Mouse (Mus musculus) splenic B cell, adult 2 months (primary cell): ENCODE data around the gene Abhd11.
"Not testable (repeated sequence)": the region's sequence is repeated elsewhere in the genome, so short reads cannot be mapped to it uniquely, and the experiment has no call there.

Experiments used
- DNase-seq: peaks from one replicate; pipeline ENCODE4 v3.0.0-alpha.2; 2011; ENCODE audit warnings: low read depth, low spot score
- H3K27me3 ChIP-seq: 2 replicates; pipeline ENCODE4 v1.6.1; 2012; ENCODE audit warnings: mild to moderate bottlenecking, low read length, moderate library complexity, mixed read lengths; ENCODE audit not compliant: control insufficient read depth, poor library complexity, insufficient read depth, severe bottlenecking
- H3K36me3 ChIP-seq: 2 replicates; pipeline ENCODE4 v1.6.1; 2012; ENCODE audit warnings: mild to moderate bottlenecking, low read length, moderate library complexity, mixed read lengths; ENCODE audit not compliant: control insufficient read depth, poor library complexity, insufficient read depth, severe bottlenecking

Abhd11 gene

GRCm38 (mm10) chr5:135029007-135029854, 20.3 kb downstream of the Abhd11 start:
- no peaks in the 10 kb centered on the region for H3K36me3 ChIP-seq
- DNase-seq: no peak
- H3K27me3 ChIP-seq: no peaks in the 10 kb centered on the region

GRCm38 (mm10) chr5:135032581-135032980, 23.6 kb downstream of the Abhd11 start:
- H3K36me3 ChIP-seq: no peaks in the 10 kb centered on the region
- H3K27me3 ChIP-seq: no peaks in the 10 kb centered on the region
- no peak for DNase-seq

DNA sequence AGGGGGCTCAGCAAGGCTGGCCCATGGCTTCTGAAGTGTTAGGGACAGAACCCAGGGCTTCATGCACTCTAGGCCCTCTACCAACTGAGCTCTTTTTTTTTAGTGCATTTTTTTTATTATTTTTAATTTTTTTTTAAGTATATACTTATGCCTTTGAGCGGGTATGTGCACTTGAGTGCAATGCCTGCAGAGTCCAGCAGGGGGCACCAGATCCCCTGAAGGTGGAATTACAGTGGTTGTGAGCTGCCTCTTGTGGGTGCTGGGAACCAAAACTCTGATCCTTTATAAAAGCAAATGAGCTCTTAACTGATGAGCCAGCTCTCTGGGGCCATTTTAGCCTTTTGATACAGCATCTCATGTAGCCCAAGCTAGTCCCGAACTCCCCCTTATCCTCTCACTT, 25.6 kb downstream of the Abhd11 start:
- DNase-seq: peak; percentile 25
- Histone ChIP-seq H3K36me3 (no peaks in the 10 kb centered on the region), H3K27me3 (no peaks in the 10 kb centered on the region)

DNA sequence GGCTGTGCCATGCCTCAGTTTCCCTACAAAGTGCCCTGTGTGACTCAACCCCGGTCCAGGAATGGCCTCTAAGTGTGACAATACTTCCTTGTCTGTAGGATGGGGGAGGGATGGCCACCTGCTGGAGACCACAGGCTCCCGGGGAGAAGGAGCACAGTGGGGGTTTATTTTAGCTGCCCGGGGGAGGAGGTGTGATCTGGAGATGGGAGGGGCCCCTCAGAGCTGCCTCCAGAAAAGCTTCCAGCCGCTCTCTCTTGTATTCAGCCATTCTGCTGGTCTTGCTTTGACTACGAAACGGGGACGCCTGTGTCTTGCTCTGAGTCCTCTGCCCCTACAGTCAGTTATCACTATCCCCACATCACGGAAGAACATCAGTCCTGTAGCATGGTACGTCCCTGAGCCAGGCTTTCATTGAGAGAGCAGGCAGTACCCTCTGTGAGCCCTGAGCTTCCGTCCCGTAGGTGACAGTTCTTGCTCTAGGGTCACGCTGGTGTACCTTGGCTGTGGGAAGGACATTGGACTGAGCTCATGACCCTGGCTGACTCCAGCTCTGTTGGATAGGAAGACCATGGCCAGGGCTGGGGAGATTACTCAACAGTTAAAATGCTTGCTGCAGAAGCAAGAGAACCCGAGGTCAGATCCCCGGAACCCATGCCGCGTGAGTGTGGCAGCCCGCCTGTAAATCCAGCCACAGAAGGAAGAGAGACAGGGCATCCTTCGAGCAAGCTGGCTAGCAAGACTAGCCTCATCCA, 26.8 kb downstream of the Abhd11 start:
- no peaks in the 10 kb centered on the region for H3K27me3 ChIP-seq
- DNase-seq: no peak
- no peaks in the 10 kb centered on the region for H3K36me3 ChIP-seq

DNA sequence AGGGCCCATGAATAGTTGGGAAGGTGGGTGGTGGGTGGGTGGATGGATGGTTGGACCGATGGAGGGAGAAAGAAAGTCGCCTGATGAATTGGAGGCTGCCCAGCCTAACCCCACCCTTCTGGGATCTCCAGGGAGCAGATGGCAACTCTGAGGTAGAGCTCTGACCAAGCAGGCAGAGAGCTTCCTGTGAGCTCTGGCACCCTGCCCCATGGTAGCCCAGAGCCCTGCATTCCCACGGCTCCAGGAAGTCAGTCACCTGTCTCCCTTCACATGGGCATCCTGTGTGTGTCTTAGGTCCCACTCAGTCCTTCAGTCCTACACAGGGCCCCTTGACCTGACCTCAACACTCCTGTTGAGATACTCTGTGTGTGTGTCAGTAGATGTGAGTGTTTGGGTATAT, 29.0 kb downstream of the Abhd11 start:
- no peak for DNase-seq
- Histone ChIP-seq H3K36me3 (no peaks in the 10 kb centered on the region), H3K27me3 (no peaks in the 10 kb centered on the region)

DNA sequence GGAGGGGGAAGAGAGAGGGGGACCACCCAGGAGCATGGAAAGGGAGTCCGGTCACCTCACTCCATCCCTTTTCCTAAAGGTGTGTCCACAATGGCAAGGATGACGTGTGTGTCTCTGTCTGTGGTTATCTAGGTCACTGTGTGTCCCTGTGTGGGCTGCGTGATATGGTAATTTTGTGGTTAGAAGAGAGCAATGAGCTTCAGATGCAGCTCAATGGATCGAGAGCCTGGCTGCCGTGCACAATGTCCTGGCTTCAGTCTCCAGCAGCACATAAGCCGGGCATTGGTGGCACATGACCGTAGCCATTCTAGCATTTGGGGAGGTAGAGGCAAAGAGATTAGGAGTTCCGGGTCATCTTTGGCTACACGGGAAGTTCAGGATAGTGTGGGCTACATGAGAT, 30.6 kb downstream of the Abhd11 start:
- Histone ChIP-seq H3K36me3 (no peaks in the 10 kb centered on the region), H3K27me3 (no peaks in the 10 kb centered on the region)
- DNase-seq: no peak

DNA sequence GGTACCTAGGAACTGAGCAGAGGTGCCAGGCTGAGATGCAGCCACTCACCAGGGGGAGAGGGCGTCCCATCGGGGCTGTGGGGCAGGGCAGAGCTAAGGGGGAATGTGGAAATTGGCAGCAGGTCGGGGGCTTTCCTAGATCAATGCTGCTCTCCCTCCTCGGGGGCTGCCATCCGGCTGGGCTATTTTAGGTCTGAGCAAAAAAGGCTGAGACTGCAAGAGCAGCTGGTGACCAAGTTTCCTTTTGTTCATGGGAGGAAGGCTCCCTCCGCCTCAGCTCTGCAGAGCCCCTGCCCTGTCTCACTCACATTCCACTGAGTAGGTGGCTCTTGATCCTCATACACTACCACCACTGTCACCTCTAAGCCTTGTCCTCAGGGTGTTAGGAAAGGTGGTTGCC, 31.1 kb downstream of the Abhd11 start:
- H3K36me3 ChIP-seq: no peaks in the 10 kb centered on the region
- no peaks in the 10 kb centered on the region for H3K27me3 ChIP-seq
- DNase-seq: no peak

- no peaks in the 10 kb centered on the region for H3K36me3 ChIP-seq
- no peak for DNase-seq
- no peaks in the 10 kb centered on the region for H3K27me3 ChIP-seq
Observed at GRCm38 (mm10) chr5:135040777-135041176, 31.8 kb downstream of the Abhd11 start.

- no peaks in the 10 kb centered on the region for H3K27me3 ChIP-seq
Observed at GRCm38 (mm10) chr5:135042105-135042788, 33.3 kb downstream of the Abhd11 start.

DNA sequence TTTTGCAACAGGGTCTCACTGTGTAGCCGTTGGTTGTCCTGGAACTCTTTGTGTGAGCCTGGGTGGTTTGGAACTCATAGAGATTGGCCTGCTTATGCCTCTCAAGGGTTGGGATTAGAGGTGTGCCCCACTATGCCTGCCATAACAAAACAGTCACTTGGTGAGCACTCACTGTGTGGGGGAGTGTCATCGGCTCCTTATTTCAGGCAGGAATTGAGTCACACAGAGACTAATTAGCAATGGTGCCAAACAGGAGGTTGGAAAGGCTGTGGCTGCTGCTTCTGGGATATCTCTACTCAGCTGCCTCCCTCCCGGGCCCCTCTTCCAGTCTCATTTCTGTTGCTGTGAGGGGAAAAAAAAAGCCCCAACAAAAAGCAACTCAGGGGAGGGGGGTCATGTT, 35.6 kb downstream of the Abhd11 start:
- H3K36me3 ChIP-seq: no peaks in the 10 kb centered on the region
- H3K27me3 ChIP-seq: no peaks in the 10 kb centered on the region
- DNase-seq: no peak

More at GRCm38 (mm10) chr5:135042105-135042788, 33.3 kb downstream of the Abhd11 start:
- no peaks in the 10 kb centered on the region for H3K36me3 ChIP-seq
- DNase-seq: no peak

- H3K36me3 ChIP-seq: peaks cover 1% of the 10 kb centered on the region
- H3K27me3 ChIP-seq: no peaks in the 10 kb centered on the region
- no peak for DNase-seq
Observed at GRCm38 (mm10) chr5:135048539-135048938, 39.6 kb downstream of the Abhd11 start.

GRCm38 (mm10) chr5:135049268-135049667, 40.3 kb downstream of the Abhd11 start:
- H3K27me3 ChIP-seq, H3K36me3 ChIP-seq, DNase-seq: not testable (repeated sequence)

GRCm38 (mm10) chr5:135053356-135053755, 44.4 kb downstream of the Abhd11 start:
- DNase-seq: no peak
- no peaks in the 10 kb centered on the region for H3K27me3 ChIP-seq
- H3K36me3 ChIP-seq: peaks cover 7% of the 10 kb centered on the region
